Mouse (Mus musculus) cerebellum, adult 11-12 months (tissue): ENCODE data around the gene Rb1.
A peak's percentile ranks its signal among the peaks of the same experiment; 100 is the strongest.

Source experiments
- DNase-seq: peaks from one replicate; pipeline ENCODE4 v3.0.0; 2022

Rb1 gene

GRCm38 (mm10) chr14:73257348-73257747 is 68.3 kb downstream of the Rb1 start:
- DNase-seq = no peak

GRCm38 (mm10) chr14:73255426-73255970 is 70.1 kb downstream of the Rb1 start:
- DNase-seq = no peak

- DNase-seq = no peak
These were observed 71.2 kb downstream of the Rb1 start for GRCm38 (mm10) chr14:73254412-73254811.

- no peak for DNase-seq
These were observed 72.0 kb downstream of the Rb1 start for GRCm38 (mm10) chr14:73253453-73254251.

- DNase-seq = no peak
These were observed 73.3 kb downstream of the Rb1 start for GRCm38 (mm10) chr14:73252276-73252675.

GRCm38 (mm10) chr14:73250056-73250455 is 75.6 kb downstream of the Rb1 start:
- no peak for DNase-seq

GRCm38 (mm10) chr14:73244061-73244597 is 81.5 kb downstream of the Rb1 start:
- DNase-seq = no peak

GRCm38 (mm10) chr14:73239857-73240256 is 85.8 kb downstream of the Rb1 start:
- DNase-seq = no peak

GRCm38 (mm10) chr14:73239291-73239690 is 86.3 kb downstream of the Rb1 start:
- no peak for DNase-seq

GRCm38 (mm10) chr14:73238498-73239250 is 86.9 kb downstream of the Rb1 start:
- no peak for DNase-seq

- DNase-seq = no peak
These were observed 87.7 kb downstream of the Rb1 start, which contains the start of gene Lpar6 for GRCm38 (mm10) chr14:73237848-73238321. Gene Lpar6 (plus strand): TSS chr14:73237895.

GRCm38 (mm10) chr14:73234468-73235031 is 91.1 kb downstream of the Rb1 start:
- no peak for DNase-seq

- DNase-seq = no peak
These were observed 94.2 kb downstream of the Rb1 start for GRCm38 (mm10) chr14:73231286-73231982.

GRCm38 (mm10) chr14:73226849-73227248 is 98.8 kb downstream of the Rb1 start:
- no peak for DNase-seq

- DNase-seq = peak; percentile 29
These were observed 99.3 kb downstream of the Rb1 start for GRCm38 (mm10) chr14:73226346-73226745.

- no peak for DNase-seq
These were observed 103.2 kb downstream of the Rb1 start for GRCm38 (mm10) chr14:73222316-73222970.

- DNase-seq = peak; percentile 28
These were observed 108.6 kb downstream of the Rb1 start for GRCm38 (mm10) chr14:73217062-73217461.

GRCm38 (mm10) chr14:73211477-73211876 is 114.1 kb downstream of the Rb1 start:
- no peak for DNase-seq

- no peak for DNase-seq
These were observed 115.4 kb downstream of the Rb1 start for GRCm38 (mm10) chr14:73210196-73210595.

GRCm38 (mm10) chr14:73209262-73209661 is 116.4 kb downstream of the Rb1 start:
- no peak for DNase-seq

GRCm38 (mm10) chr14:73204016-73204415 is 121.6 kb downstream of the Rb1 start:
- DNase-seq = no peak

GRCm38 (mm10) chr14:73201447-73201846 is 124.2 kb downstream of the Rb1 start:
- DNase-seq = no peak
